Mouse (Mus musculus) forebrain, embryonic 11.5 days (tissue): ENCODE data around the gene Csnk2a1. TPM values are rescaled to one million over a fixed set of nuclear protein-coding genes. Genes with fewer than 3 reads are reported as not detected.

Experiments used
- ATAC-seq: fragments of 200-750 bp; cut with Nextera tagmentation; replicated peaks from 2 replicates; pipeline ENCODE4 v1.8.0; 2017; ENCODE audit warnings: moderate TSS enrichment; ENCODE audit not compliant: low FRiP score
- DNase-seq: peaks from one replicate; pipeline ENCODE4 v3.0.0-alpha.2; 2017; ENCODE audit warnings: low spot score
- H3K27ac ChIP-seq: fragments of 300-500 bp; sonication (generic); 2 replicates; pipeline ENCODE4 v1.5.1; 2014; ENCODE audit warnings: low read depth, low read length
- H3K27me3 ChIP-seq: fragments of 300-500 bp; sonication (generic); 2 replicates; pipeline ENCODE4 v1.6.1; 2014; ENCODE audit warnings: mild to moderate bottlenecking, low read length, mixed read lengths; ENCODE audit not compliant: control insufficient read depth, insufficient read depth
- H3K36me3 ChIP-seq: fragments of 300-500 bp; sonication (generic); 2 replicates; pipeline ENCODE4 v1.6.1; 2014; ENCODE audit warnings: mild to moderate bottlenecking, low read length, moderate library complexity, mixed read lengths; ENCODE audit not compliant: control insufficient read depth, insufficient read depth
- H3K4me1 ChIP-seq: fragments of 300-500 bp; sonication (generic); replicated peaks from 2 replicates; pipeline ENCODE4 v1.6.1; 2014; ENCODE audit warnings: low read length, mixed read lengths; ENCODE audit not compliant: control insufficient read depth, insufficient read depth
- H3K4me2 ChIP-seq: fragments of 300-500 bp; sonication (generic); 2 replicates; pipeline ENCODE4 v1.6.1; 2014; ENCODE audit warnings: low read depth, mild to moderate bottlenecking, low read length, moderate library complexity, mixed read lengths; ENCODE audit not compliant: severe bottlenecking
- H3K4me3 ChIP-seq: fragments of 300-500 bp; sonication (generic); 2 replicates; pipeline ENCODE4 v1.5.1; 2014; ENCODE audit warnings: low read depth, low read length
- H3K9ac ChIP-seq: fragments of 300-500 bp; sonication (generic); 2 replicates; pipeline ENCODE4 v1.6.1; 2014; ENCODE audit warnings: low read length
- H3K9me3 ChIP-seq: fragments of 300-500 bp; sonication (generic); 2 replicates; pipeline ENCODE4 v1.6.1; 2016; ENCODE audit warnings: low read length, mixed read lengths; ENCODE audit not compliant: control insufficient read depth
- WGBS: fragments of 180-500 bp; shearing (Covaris S2); extraction: QIAGEN DNeasy Blood & Tissue Kit; methylation state at CpG from one replicate; pipeline ENCODE4 v1.1.7; 2014; 5-methylcytosine and 5-hydroxymethylcytosine counted together
- polyA plus RNA-seq: library from polyadenylated mRNA; unstranded; fragments of >200 nt; fragmentation: Nextera tagmentation; extraction: Ambion mirVana; gene quantifications from 2 replicates; pipeline ENCODE4 v1.2.1, GENCODE M21; 2014

Csnk2a1 gene
- polyA plus RNA-seq, 1 experiment from 2014 or later, result 73.6 TPM

DNA sequence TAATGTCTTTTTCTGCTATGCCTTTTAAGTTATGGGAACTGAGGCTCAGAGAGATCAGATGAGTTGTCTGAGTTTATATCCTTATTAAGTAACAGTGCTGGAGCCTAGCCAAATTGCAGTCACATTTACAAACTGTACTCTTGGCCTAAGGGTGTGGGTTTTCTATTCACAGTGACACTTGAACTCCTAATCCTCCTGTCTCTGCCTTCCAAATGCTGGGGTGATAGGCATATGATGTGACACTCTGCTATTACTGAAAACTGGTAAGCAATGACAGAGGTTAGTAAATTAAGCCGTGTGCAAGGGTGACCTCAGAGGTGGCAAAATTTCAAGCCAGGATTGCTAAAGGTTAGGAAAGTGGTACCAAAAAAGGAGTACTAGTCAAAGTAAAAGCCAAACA lies 9.7 kb upstream of the Csnk2a1 start:
- H3K36me3 ChIP-seq, result no peaks in the 10 kb centered on the region
- H3K4me1 ChIP-seq, result no peaks in the 10 kb centered on the region
- no peaks in the 10 kb centered on the region for H3K9me3 ChIP-seq
- no peak overlapping the region for H3K4me3 ChIP-seq
- ATAC-seq (no peak), DNase-seq (no peak)
- H3K27me3 ChIP-seq, result no peaks in the 10 kb centered on the region
- no peak overlapping the region for H3K4me2 ChIP-seq
- no peak overlapping the region for H3K9ac ChIP-seq
- WGBS, result 83% methylated on average over 1 of the region's 1 CpGs
- no peak overlapping the region for H3K27ac ChIP-seq

- H3K4me3 ChIP-seq, result no peak overlapping the region
- H3K4me2 ChIP-seq, result no peak overlapping the region
- H3K36me3 ChIP-seq, result no peaks in the 10 kb centered on the region
- H3K9ac ChIP-seq, result no peak overlapping the region
- no peak overlapping the region for H3K27ac ChIP-seq
- H3K4me1 ChIP-seq, result no peaks in the 10 kb centered on the region; the same call in 1 of the 2 replicates
- 63% methylated on average over 8 of the region's 8 CpGs for WGBS
- no peaks in the 10 kb centered on the region for H3K9me3 ChIP-seq
- DNase-seq, result no peak
- ATAC-seq, result no peak
- no peaks in the 10 kb centered on the region for H3K27me3 ChIP-seq
Observed at GRCm38 (mm10) chr2:152223521-152224300, 2.9 kb upstream of the Csnk2a1 start.

- Histone ChIP-seq H3K9me3 (no peaks in the 10 kb centered on the region), H3K27ac (no peak overlapping the region), H3K4me1 (no peaks in the 10 kb centered on the region; the same call in 1 of the 2 replicates), H3K4me2 (peak overlapping the region; percentile 45; the same call in 1 of the 2 replicates), H3K27me3 (no peaks in the 10 kb centered on the region), H3K4me3 (no peak overlapping the region), H3K9ac (no peak overlapping the region; the same call in 1 of the 2 replicates), H3K36me3 (no peaks in the 10 kb centered on the region)
- 73% methylated on average over 7 of the region's 7 CpGs for WGBS
- ATAC-seq (no peak), DNase-seq (no peak)
Observed at GRCm38 (mm10) chr2:152225536-152225935, 1.1 kb upstream of the Csnk2a1 start.

DNA sequence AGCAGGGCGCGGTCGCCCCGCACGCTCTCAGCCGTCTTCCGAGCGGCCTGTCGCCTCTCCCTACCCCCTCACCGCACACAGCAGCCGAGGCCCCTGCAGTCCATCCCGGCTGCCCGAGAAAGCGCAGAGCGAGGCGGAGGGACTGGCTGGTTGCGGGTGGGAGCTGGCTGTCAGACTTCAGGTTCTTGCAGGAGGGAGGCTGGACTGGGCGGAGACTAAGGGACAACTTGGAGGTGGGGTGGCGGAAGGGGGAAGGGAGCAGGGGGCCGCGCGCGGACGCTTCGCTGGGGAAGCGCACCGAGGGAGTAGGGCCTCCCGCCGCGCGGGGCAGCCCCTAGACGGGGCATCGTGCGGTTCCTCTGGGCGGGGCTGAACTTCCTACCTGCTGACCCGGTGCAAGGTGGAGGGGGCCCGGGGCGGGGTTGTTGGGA lies 427 bp downstream of the Csnk2a1 start:
- H3K4me3 ChIP-seq, result peak overlapping the region; percentile 98
- H3K27ac ChIP-seq, result peak overlapping the region; percentile 92
- H3K4me2 ChIP-seq, result peak overlapping the region; percentile 73
- H3K9me3 ChIP-seq, result no peaks in the 10 kb centered on the region
- ATAC-seq, result peak; percentile 81
- H3K9ac ChIP-seq, result peak overlapping the region; percentile 97
- DNase-seq, result peak; percentile 83
- H3K36me3 ChIP-seq, result no peaks in the 10 kb centered on the region
- no peaks in the 10 kb centered on the region for H3K27me3 ChIP-seq
- no peaks in the 10 kb centered on the region; the same call in 1 of the 2 replicates for H3K4me1 ChIP-seq
- WGBS, result under 1% methylated on average over 38 of the region's 38 CpGs

GRCm38 (mm10) chr2:152230046-152230445 lies 3.4 kb downstream of the Csnk2a1 start:
- Histone ChIP-seq H3K4me1 (no peaks in the 10 kb centered on the region; the same call in 1 of the 2 replicates), H3K4me3 (no peak overlapping the region), H3K4me2 (no peak overlapping the region), H3K27me3 (no peaks in the 10 kb centered on the region), H3K9me3 (no peaks in the 10 kb centered on the region), H3K9ac (no peak overlapping the region), H3K27ac (no peak overlapping the region), H3K36me3 (no peaks in the 10 kb centered on the region)
- ATAC-seq (no peak), DNase-seq (no peak)

GRCm38 (mm10) chr2:152237926-152238325 lies 11.3 kb downstream of the Csnk2a1 start:
- H3K4me1 ChIP-seq, result no peaks in the 10 kb centered on the region
- peaks cover 9% of the 10 kb centered on the region for H3K36me3 ChIP-seq
- WGBS, result 91% methylated on average over 1 of the region's 1 CpGs
- H3K4me2 ChIP-seq, result no peak overlapping the region
- no peak overlapping the region for H3K27ac ChIP-seq
- no peak for DNase-seq
- no peaks in the 10 kb centered on the region for H3K9me3 ChIP-seq
- no peak overlapping the region for H3K9ac ChIP-seq
- no peak for ATAC-seq
- no peak overlapping the region for H3K4me3 ChIP-seq
- no peaks in the 10 kb centered on the region for H3K27me3 ChIP-seq

- WGBS, result 74% methylated on average over 2 of the region's 2 CpGs
- no peaks in the 10 kb centered on the region for H3K27me3 ChIP-seq
- no peak overlapping the region for H3K9ac ChIP-seq
- ATAC-seq (no peak), DNase-seq (no peak)
- no peaks in the 10 kb centered on the region for H3K4me1 ChIP-seq
- H3K36me3 ChIP-seq, result peaks cover 9% of the 10 kb centered on the region
- H3K27ac ChIP-seq, result no peak overlapping the region
- H3K4me2 ChIP-seq, result no peak overlapping the region
- H3K9me3 ChIP-seq, result no peaks in the 10 kb centered on the region
- no peak overlapping the region for H3K4me3 ChIP-seq
Observed at GRCm38 (mm10) chr2:152240580-152240979, 13.9 kb downstream of the Csnk2a1 start.

GRCm38 (mm10) chr2:152247213-152247612 lies 20.6 kb downstream of the Csnk2a1 start:
- H3K4me1 ChIP-seq, result no peaks in the 10 kb centered on the region
- 88% methylated on average over 1 of the region's 1 CpGs for WGBS
- no peak overlapping the region for H3K9ac ChIP-seq
- H3K36me3 ChIP-seq, result peaks cover 4% of the 10 kb centered on the region
- H3K4me2 ChIP-seq, result no peak overlapping the region
- DNase-seq, result no peak
- H3K4me3 ChIP-seq, result no peak overlapping the region
- no peak for ATAC-seq
- no peaks in the 10 kb centered on the region for H3K9me3 ChIP-seq
- no peaks in the 10 kb centered on the region for H3K27me3 ChIP-seq
- no peak overlapping the region for H3K27ac ChIP-seq

- Histone ChIP-seq H3K4me3 (no peak overlapping the region), H3K9ac (no peak overlapping the region), H3K27me3 (no peaks in the 10 kb centered on the region), H3K27ac (no peak overlapping the region), H3K9me3 (no peaks in the 10 kb centered on the region), H3K4me1 (no peaks in the 10 kb centered on the region), H3K36me3 (peaks cover 12% of the 10 kb centered on the region), H3K4me2 (no peak overlapping the region)
- 85% methylated on average over 2 of the region's 4 CpGs for WGBS
- ATAC-seq, result no peak
- no peak for DNase-seq
Observed at GRCm38 (mm10) chr2:152250511-152250910, 23.9 kb downstream of the Csnk2a1 start.
